18 mouse cellular contexts compared by ENCODE assay signal in genomic region chr10:75696597-75697355, GRCm38 (mm10). TPM values are rescaled to one million over a fixed set of nuclear protein-coding genes. Genes with fewer than 3 reads are reported as not detected.
DNase-seq lines count a peak whose midpoint lies in the region; ATAC-seq and TF ChIP-seq lines count a peak whose summit lies in the region.
"Had no signal": no experiment of that assay in that cellular context is flagged by ENCODE, and none has a peak within 500 bp of the region (broad histone marks: within the 10 kb centered on the region; RNA-seq: fewer than 3 reads in every experiment).

No protein-coding gene starts in this region.

- no peaks in the 10 kb centered on the region for H3K27me3 ChIP-seq in intestine, embryonic 15.5 days (replicated peaks)
- H3K27me3 ChIP-seq in intestine, postnatal 0 days (replicated peaks; ENCODE audit: control insufficient read depth, insufficient read depth, low read length) = no peaks in the 10 kb centered on the region
- H3K27me3 ChIP-seq in liver, postnatal 0 days (ENCODE audit: insufficient read depth, low read length) = no peaks in the 10 kb centered on the region
- H3K27me3 ChIP-seq: embryonic facial prominence, embryonic 12.5 days; forebrain, embryonic 15.5 days; limb, embryonic 13.5 days had no signal

- no peak overlapping the region for H3K4me3 ChIP-seq in intestine, embryonic 15.5 days (replicated peaks)
- H3K4me3 ChIP-seq in intestine, postnatal 0 days (ENCODE audit: low read depth, low read length) = no peak overlapping the region
- H3K4me3 ChIP-seq in liver, postnatal 0 days (ENCODE audit: low read depth, low read length) = peak overlapping the region; percentile 34
- H3K4me3 ChIP-seq: embryonic facial prominence, embryonic 12.5 days; forebrain, embryonic 15.5 days; limb, embryonic 13.5 days had no signal

- WGBS in intestine, embryonic 15.5 days = 80% methylated on average over 7 of the region's 7 CpGs
- WGBS in intestine, postnatal 0 days = 88% methylated on average over 7 of the region's 7 CpGs
- WGBS in liver, postnatal 0 days (ENCODE audit: insufficient replicate concordance) = 56% methylated on average over 7 of the region's 7 CpGs

- no peak overlapping the region for H3K4me2 ChIP-seq in intestine, embryonic 15.5 days (replicated peaks)
- no peak overlapping the region for H3K4me2 ChIP-seq in intestine, postnatal 0 days (replicated peaks; ENCODE audit: low read depth)
- H3K4me2 ChIP-seq in liver, postnatal 0 days (ENCODE audit: low read depth, low read length) = peak overlapping the region; percentile 69
- H3K4me2 ChIP-seq: embryonic facial prominence, embryonic 12.5 days; forebrain, embryonic 15.5 days; limb, embryonic 13.5 days had no signal

- peak; percentile 97 for TF ChIP-seq EP300 in liver, postnatal 0 days (IDR thresholded peaks at IDR 0.05; ENCODE audit: low read depth)

- ATAC-seq in intestine, embryonic 15.5 days = peak; percentile 56; the same call in 1 of the 2 replicates
- no peak for ATAC-seq in intestine, postnatal 0 days
- ATAC-seq in erythroblast, adult 5-6 weeks (replicated peaks; ENCODE audit: low FRiP score, poor library complexity, severe bottlenecking) = peak; percentile 88
- ATAC-seq in liver, postnatal 0 days = peak; percentile 96
- ATAC-seq: forebrain, embryonic 15.5 days; hindbrain, embryonic 16.5 days had no signal

- no peaks in the 10 kb centered on the region for H3K4me1 ChIP-seq in intestine, embryonic 15.5 days (replicated peaks)
- H3K4me1 ChIP-seq in intestine, postnatal 0 days (replicated peaks; ENCODE audit: control insufficient read depth, insufficient read depth, low read length) = no peaks in the 10 kb centered on the region
- H3K4me1 ChIP-seq in liver, postnatal 0 days (ENCODE audit: insufficient read depth) = peaks cover 31% of the 10 kb centered on the region
- H3K4me1 ChIP-seq: embryonic facial prominence, embryonic 12.5 days; forebrain, embryonic 15.5 days; limb, embryonic 13.5 days had no signal

- TF ChIP-seq CTCF in intestine, postnatal 0 days (IDR thresholded peaks at IDR 0.05; ENCODE audit: low read depth) = no peak
- peak; percentile 25; the same call in 1 of the 2 replicates for TF ChIP-seq CTCF in liver, postnatal 0 days (IDR thresholded peaks at IDR 0.05; ENCODE audit: low read depth)

- peak; percentile 91 for DNase-seq in MEL-GATA-1-ER (ENCODE audit: extremely low read depth, low read depth)
- peak; percentile 33 for DNase-seq in liver, postnatal 0 days
- DNase-seq in right cerebral cortex, postnatal 4 days = no peak
- no peak for DNase-seq in ovary, postnatal 10 days (ENCODE audit: low spot score)
- no peak for DNase-seq in frontal cortex, postnatal 10 days (ENCODE audit: low spot score in 2 of 2)
- DNase-seq: adrenal gland, postnatal 14 days; cerebellum, adult 11-12 months; gastrocnemius, postnatal 14 days; lung, postnatal 36 days; right cerebral cortex, postnatal 14 days had no signal

- H3K9me3 ChIP-seq in intestine, embryonic 15.5 days = no peaks in the 10 kb centered on the region
- no peaks in the 10 kb centered on the region for H3K9me3 ChIP-seq in intestine, postnatal 0 days (ENCODE audit: control insufficient read depth)
- no peaks in the 10 kb centered on the region for H3K9me3 ChIP-seq in liver, postnatal 0 days (ENCODE audit: low read length)
- H3K9me3 ChIP-seq: embryonic facial prominence, embryonic 12.5 days; forebrain, embryonic 15.5 days; limb, embryonic 13.5 days had no signal

- peaks cover 38% of the 10 kb centered on the region for H3K36me3 ChIP-seq in intestine, embryonic 15.5 days
- peaks cover 80% of the 10 kb centered on the region for H3K36me3 ChIP-seq in intestine, postnatal 0 days (ENCODE audit: control insufficient read depth, insufficient read depth)
- peaks cover 62% of the 10 kb centered on the region for H3K36me3 ChIP-seq in liver, postnatal 0 days (replicated peaks; ENCODE audit: insufficient read depth, low read length)

- H3K9ac ChIP-seq in intestine, embryonic 15.5 days = no peak overlapping the region
- H3K9ac ChIP-seq in intestine, postnatal 0 days (ENCODE audit: low read depth, low read length) = no peak overlapping the region
- peak overlapping the region; percentile 54 for H3K9ac ChIP-seq in liver, postnatal 0 days (replicated peaks)
- H3K9ac ChIP-seq: embryonic facial prominence, embryonic 12.5 days; forebrain, embryonic 15.5 days; limb, embryonic 13.5 days had no signal

- H3K27ac ChIP-seq in intestine, embryonic 15.5 days = no peak overlapping the region
- no peak overlapping the region for H3K27ac ChIP-seq in intestine, postnatal 0 days (ENCODE audit: low read depth, low read length)
- H3K27ac ChIP-seq in liver, postnatal 0 days (ENCODE audit: low read depth) = peak overlapping the region; percentile 82
- H3K27ac ChIP-seq: embryonic facial prominence, embryonic 12.5 days; forebrain, embryonic 15.5 days; kidney, postnatal 0 days; limb, embryonic 13.5 days had no signal

RNA-seq across cellular contexts. Expression of gene Susd2, which starts 53.0 kb away (rescaled TPM):
- polyA plus RNA-seq in intestine, embryonic 15.5 days (2015; fragmentation: Nextera tagmentation; extraction: Ambion mirVana) = 13.4 and 13.9 TPM in 2 replicates
- polyA plus RNA-seq in intestine, postnatal 0 days (2015; fragmentation: Nextera tagmentation; extraction: Ambion mirVana) = 35.1 and 37.2 TPM in 2 replicates
- total RNA-seq in erythroblast, adult 5-6 weeks (2015; ENCODE audit: low replicate concordance) = 1.7 and 5.2 TPM in 2 replicates
- total RNA-seq in erythroblast, adult 5-6 weeks (2017; ENCODE audit: low replicate concordance) = 3.8 and 4.0 TPM in 2 replicates
- 1.6 TPM in 2 replicates for polyA plus RNA-seq in liver, postnatal 0 days (2015; fragmentation: Nextera tagmentation; extraction: Ambion mirVana)

Comparison
In these comparisons a context has a peak if more than half of its experiments do, and no peak if none do; other contexts are left out.
1. DNase-seq: peak in MEL-GATA-1-ER (single experiment) and liver, postnatal 0 days (single experiment); none in right cerebral cortex, postnatal 4 days (single experiment), ovary, postnatal 10 days (single experiment) and frontal cortex, postnatal 10 days (0 of 2).